Mouse (Mus musculus): Measurements from ENCODE around the gene Ptprr.

Ptprr gene

DNA sequence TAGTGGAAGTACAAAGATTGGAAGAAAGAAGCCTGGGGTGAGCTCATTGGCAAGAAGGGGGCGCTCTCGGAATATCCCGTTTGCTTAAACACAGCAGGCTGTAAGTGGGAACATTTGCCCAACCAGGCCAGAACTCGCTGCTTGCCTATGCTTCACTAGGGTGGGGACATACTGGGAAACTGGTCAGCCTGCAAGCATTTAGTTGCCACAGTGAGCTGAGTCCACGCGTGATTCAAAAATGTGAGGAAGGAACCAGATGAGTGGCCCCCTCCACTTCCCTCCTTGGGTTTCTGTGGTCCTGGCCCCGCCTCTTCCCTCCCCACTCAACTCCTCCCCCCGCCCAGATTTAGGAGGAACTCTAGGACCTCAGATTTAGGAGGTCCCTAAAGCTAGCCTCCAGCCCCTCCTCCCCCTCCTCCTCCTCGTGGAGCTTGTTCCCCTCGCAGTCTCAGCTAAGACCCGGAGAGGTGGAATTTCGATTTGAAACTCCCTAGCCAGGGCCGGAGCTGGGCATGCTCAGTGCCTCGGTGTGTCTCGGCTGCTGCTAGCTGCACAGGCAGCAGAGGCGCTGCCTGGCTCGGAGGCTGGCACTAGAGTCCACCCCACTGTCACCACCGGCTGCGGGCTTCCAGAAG lies at the start of gene Ptprr:
TSS of gene Ptprr (plus strand) at position 369 of the 635 bp plus-strand sequence.
- ATAC-seq (ENCODE audit: low TSS enrichment): peak; percentile 89

DNA sequence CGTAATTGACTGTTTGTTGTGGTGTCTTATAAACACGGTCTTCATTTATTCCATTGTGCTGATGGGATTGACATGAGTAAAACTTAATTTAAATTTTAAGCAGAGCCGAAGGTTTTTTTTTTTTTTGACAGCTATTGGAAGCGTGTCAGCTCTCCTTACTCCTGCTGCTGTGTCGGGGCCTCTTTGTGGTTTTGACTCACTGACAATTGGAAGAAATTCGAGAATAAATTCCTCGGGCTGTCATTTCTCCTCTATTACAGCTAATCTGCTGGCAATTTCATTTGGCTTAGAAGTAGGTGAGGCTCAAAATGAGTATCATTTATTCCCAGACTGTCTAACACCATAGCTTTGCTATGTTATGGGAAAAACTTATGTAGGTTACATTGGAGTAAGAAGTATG lies 41.7 kb upstream of the Ptprr start:
- no peak for ATAC-seq (ENCODE audit: low TSS enrichment)

DNA sequence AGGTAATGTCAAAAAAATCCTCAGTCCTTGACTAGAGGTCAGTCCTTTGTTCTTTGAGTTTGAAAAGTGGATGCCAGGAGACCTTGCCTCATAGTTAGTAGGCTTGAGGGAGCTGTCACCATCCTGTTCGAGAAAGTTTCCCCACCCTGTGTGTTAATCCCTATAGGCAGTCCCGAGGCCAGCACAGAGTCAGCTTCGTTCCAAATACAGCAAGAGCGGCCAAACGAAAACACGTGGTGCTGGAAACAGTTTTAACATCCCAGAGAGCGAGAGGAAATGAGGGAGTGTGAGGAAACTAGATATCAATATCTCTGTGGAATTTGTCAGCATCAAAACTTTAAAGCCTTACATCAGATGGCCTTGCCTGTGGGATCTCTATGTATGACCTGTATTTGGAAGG lies 39.0 kb upstream of the Ptprr start:
- no peak for ATAC-seq (ENCODE audit: low TSS enrichment)

DNA sequence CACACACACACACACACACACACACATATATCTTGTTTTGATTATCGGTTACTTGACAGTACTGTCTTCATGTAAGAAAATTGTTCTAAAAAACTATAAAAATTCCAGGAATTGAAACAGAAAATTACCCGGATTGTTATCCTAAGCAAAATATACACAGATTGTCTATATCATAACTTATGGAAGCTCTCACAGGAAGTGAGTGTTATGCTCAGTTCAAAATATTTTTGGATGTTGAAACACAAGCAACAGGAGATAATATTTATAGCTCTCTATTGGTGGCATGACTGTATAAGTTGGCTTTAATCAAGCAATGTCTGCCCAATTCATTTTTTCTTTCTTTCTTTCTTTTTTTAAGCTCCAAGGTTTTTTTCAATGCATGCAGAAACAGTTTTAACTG lies 38.0 kb upstream of the Ptprr start:
- ATAC-seq (ENCODE audit: low TSS enrichment): no peak

DNA sequence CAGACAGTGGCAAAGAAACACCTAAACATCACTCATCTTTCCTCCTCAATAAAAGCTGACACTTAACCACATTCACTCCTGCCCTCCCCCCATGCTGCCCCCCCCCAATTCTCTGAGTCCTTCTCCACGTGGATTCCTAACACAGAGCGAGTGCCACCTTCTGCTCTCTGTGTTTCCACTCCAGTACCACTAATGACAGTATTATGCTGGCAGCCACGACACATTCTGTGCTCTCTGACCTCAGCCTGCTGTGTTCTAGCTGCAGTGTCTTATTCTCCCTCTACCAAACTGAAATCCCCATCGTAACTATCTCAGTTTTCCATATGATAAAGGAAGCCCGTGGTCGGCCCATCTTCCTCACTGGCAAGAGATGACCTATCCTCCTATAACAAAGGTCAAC lies 33.7 kb upstream of the Ptprr start:
- ATAC-seq (ENCODE audit: low TSS enrichment): no peak

DNA sequence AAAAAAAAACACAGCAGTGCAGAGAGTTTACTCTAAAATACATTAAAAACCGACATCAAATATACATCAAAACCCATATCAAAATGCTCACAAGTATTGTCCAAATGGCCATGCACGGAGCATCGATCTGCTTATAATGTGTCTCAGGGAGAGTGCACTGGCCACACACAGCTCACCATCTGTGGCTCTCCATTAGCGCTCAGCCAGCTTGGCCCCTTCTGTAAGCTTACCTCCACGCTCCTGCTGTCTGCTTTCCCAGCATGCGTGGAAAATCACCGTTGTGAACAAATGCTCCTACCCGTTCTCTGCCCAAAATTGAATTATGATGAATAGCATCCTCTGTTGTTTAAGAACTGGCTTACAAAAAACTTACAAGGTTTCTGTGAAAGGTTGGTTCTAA lies 16.2 kb upstream of the Ptprr start:
- ATAC-seq (ENCODE audit: low TSS enrichment): no peak

DNA sequence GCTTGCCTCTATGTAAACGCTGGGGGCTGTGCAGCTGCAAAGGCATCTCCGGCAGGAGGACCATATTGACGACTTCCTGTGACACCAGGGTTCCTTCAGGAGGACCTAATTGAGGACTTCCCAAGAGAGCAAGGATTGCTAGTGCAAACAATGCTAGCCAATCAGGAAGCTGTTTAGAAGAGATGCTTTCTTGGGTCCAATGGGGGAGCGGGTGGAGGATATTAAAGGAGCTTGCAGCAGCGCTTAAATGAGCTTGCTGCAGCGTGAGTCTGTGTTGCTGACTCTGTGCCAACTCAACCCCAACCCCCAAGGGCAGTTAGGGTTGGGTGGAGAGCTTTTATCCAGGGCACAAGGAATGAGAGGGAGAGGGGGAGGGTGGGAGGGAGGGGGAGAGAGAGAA lies 11.3 kb upstream of the Ptprr start:
- peak; percentile 65 for ATAC-seq (ENCODE audit: low TSS enrichment)

DNA sequence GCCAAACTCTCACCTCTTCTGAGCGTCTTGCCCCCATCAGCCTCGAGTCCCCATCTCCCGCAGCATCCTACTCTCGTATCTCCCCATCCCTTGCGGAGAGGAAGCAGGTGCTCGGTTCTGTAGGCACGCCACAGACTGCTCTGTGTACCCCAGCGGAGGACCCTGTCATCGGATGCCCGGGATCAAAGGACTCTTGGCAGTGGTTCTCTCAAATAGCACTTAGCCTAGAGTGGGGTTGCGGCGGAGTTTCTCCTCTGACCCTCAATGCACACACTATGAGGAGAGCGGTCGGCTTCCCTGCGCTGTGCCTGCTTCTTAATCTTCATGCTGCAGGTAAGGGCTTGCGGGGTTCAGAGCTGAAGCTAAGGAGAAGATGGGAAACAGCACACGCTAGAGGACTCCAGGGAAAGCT lies 473 bp downstream of the Ptprr start:
- peak; percentile 55 for ATAC-seq (ENCODE audit: low TSS enrichment)

DNA sequence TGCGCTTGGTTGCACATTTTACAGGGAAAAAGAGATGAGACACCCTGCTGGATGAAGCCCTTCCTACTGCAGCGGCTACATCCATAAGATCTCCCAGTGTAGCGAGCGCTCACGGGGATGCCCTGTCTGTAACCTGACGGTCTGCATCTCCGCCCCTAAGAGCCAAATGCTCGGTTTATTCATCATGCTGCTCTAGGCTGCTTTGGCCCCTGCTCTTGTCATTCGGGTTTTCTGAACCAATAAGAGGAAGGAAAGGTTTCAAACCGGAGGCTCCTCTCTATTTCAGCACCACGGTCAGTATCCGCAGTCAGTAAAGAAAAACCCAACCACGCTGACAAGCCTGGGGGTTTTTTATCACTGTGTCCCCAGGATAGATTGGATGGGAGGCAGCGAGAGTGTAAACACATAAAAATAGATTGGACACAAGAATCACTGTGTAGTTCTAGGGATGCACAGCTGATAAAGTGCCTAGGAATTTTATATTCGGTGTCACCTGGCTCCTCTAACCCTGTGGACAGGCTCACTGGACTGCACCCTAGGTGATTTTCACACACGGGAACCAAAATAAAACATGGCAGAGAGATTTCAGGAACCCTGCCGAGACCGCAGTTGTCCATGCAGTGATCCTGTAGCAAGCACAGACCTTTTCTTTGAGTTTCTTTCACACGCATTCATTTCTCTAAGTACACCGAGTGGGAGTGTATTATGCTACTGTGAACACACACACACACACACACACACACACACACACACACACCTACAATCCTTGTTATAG lies 1.3 kb downstream of the Ptprr start:
- peak; percentile 67 for ATAC-seq (ENCODE audit: low TSS enrichment)

DNA sequence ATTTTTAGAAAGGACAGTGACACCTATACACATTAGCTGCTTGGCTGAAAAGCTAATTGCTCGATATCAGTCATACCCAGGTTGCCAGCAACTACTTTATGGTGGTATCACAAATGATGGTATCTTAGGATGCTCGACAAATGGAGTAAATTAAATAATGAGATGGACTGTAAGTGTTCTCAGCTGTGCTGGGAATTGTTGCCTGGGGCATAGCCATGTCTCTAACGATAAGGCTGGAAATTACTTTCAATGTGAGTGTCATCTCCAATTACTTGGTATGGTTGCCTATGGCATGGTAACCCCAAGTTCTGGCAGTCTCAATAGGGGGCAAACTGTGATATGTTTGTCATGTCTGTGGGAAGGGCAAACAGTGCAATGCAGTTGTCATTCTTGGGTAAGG lies 3.1 kb downstream of the Ptprr start:
- ATAC-seq (ENCODE audit: low TSS enrichment): no peak

DNA sequence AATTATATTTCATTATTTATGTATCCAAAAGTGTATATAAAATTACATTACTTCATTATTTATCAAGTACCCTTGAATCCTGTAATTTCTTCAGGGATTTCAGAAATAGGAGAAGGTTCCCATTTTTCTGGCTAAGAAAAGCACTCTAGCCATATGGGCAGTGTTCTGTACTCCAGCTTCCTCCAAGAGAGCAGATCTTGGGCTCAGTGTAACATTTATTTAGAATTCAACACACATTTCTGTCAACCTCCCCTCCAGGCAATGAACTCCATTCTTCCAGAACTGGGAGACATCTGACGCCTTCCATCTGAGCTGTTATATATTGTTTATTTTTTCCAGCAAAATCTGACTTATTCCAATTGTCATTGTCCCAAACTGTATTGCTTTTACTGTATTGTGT lies 20.1 kb downstream of the Ptprr start:
- peak; percentile 90 for ATAC-seq (ENCODE audit: low TSS enrichment)

DNA sequence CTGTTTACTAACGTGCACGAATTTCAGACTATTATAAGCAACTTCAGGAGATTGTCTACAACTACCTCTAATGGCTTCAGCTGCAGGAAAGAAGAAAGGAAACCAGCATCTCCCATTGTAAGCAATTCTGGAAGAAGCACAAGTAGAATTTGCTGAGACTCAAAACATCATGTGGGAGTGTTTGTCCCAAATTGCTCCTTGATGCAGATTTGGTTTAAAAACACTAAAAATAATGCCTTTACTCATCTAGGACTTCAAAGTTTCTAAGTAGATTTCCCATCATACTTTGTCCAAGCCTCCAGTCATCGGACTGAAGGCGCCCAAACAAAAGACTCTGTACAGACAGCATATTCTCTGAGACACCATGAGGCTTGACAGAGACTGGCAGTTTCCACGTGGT lies 57.9 kb downstream of the Ptprr start:
- ATAC-seq (ENCODE audit: low TSS enrichment): peak; percentile 88

DNA sequence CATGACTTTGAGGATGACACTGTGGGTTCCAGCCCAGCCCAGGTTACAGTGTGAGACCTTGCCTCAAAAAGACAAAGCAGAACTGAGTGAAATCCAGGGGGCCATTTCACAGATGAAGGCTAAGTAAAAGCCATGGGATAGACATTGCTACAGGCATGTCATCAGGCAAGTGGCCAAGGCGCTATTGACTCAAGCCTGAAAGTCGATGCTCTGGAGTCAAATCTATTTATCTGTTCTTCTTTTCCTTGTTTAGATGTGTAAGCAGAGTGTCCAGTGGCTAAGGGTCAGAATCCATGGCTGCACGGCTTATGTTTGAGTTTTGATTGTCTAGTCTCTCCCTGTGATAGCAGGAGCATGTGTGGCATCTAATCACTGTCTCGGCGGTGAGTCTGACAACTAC lies 60.6 kb downstream of the Ptprr start:
- no peak for ATAC-seq (ENCODE audit: low TSS enrichment)

DNA sequence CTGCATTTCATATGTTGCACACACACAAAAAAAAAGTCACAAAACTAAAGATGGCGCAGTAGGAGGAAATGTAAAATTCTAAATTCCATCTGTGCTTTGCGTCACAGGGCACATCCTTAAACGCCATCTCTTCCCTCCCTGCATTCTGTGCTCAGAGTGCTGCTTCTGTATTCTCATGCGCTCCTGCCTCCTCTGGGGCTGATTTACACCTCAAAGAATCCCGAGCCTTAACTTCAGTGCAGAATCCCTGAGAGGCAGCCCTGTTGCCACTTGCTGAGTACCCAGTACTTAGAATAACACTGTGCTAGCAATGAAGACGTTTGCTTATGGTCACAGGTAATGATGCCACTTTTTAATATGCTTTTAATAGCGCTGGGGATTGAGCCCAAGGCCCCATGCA lies 61.4 kb downstream of the Ptprr start:
- ATAC-seq (ENCODE audit: low TSS enrichment): no peak

DNA sequence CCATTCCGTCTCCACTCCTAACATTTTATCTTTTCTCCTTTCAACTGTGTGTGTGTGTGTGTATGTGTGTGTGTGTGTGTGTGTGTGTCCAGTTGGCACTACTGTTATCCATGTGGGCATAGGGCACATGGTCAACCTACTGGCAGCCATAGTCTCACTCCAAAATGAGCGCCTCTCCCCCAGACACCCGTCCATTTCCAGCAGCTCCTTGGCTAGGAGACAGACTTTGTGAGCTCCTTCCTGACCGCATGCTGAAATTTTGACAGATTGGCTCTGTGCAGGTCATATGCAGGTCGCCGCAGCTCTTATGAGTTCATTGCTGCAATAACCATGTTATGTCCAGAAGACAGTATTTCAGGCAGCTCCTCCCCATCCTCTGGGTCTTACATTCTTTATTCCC lies 62.8 kb downstream of the Ptprr start:
- ATAC-seq (ENCODE audit: low TSS enrichment): no peak

DNA sequence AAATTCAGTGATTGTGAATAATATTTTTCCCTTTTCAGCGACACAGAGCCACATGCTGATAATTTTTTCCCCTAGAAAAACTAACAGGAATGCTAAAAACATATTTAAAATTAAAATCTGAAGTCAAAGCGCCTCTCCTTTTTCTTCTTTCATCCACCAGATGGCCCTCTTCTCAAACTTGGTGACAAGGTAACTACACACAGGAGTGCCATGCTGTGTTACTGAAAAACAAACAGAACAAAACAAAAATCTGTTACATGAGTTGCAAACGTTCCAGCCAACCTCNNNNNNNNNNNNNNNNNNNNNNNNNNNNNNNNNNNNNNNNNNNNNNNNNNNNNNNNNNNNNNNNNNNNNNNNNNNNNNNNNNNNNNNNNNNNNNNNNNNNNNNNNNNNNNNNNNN lies 66.0 kb downstream of the Ptprr start:
- peak; percentile 41; the same call in 1 of the 2 replicates for ATAC-seq (ENCODE audit: low TSS enrichment)

DNA sequence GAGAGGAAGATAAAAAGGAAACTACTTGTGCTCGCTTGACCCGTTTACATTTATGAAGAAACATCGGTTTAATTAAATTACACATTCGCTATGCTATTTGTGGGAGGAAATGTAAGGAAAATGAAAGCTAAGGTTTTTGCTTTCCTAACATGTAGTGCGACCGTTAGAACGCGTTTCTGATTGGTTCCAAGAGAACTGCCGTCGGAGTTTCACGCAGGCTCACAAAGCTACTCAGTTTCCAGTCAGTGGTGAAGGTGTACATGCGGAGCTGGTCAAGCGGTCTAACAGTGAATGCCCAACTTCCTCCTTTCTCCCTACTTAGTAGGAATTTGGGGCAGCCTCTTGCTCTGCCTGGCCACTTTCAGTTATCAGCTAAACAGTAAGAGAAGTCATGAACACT lies 78.5 kb downstream of the Ptprr start:
- ATAC-seq (ENCODE audit: low TSS enrichment): no peak

DNA sequence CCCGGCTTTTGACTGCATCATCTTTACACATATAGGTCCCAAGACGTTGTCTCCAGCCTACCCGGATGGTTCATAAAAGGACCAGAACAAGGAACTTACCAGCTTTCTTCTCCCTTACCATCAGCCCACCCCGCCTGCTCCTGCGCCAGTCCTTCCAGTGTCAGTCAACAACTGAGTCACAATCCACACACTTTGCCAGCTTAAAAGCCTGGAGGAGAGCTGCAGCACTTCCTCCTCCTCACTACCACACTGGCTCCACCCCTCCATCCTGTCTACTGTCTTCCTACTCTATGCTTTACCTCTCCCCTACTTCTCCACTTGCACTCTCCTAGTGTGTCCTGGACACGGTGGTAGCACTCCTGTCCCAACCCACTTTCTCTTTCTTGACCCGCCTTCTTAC lies 80.5 kb downstream of the Ptprr start:
- ATAC-seq (ENCODE audit: low TSS enrichment): peak; percentile 84

DNA sequence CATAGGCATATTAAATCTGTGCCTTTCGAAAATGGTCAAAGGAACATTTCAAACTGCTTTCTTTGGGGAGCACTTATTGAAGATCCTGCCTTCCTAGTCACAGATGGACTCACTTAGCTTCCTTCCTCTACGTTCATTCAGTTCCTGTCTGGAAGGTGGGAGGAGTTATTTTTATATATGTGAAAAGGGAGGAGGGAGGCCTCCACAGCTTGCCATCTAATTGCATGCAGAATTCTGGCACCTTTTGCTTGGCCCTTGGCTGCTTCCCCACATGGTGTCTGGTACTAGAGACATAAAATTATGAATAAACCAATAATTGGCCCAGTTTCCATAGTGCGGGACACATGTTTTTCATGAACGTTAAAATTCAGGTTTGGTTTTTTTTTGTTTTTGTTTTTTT lies 90.2 kb downstream of the Ptprr start:
- ATAC-seq (ENCODE audit: low TSS enrichment): peak; percentile 94

DNA sequence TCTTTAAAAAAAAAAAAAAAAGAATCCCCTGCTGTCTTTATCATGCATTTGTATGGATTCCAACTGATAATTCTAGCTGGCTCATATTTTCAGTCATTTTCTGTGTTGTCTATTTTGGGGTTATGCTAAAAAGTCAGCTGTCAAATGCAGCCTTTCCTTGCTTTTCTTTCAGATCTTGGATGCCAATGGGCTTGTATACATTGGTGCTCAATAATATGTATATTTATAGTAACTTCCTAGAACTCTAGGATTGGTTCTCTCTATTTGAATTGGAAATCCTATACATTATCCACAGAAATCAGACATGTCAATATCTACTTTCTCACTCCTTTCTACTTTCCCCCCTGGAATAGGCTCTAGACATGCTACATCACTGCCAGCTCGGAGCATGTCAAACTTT lies 90.7 kb downstream of the Ptprr start:
- ATAC-seq (ENCODE audit: low TSS enrichment): no peak

DNA sequence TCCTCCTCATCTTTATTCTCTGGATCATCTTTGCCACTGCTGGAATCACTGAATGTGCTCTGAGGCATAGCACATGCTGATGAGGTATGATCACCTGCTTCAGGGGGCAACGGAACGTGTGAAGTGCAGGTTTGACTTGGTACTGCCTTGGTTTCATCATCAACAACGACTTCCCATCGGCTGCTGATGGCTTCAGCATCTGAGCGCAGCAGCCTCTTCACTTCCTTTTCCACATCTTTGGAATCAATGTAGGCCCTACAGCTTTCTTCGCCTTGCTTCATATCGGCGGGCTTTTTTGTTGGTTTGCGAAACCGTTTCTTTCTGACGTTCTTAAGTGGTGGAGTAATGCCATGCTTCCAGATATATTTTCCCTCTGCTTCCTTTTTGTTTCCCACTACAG lies 94.9 kb downstream of the Ptprr start:
- ATAC-seq (ENCODE audit: low TSS enrichment): no peak

DNA sequence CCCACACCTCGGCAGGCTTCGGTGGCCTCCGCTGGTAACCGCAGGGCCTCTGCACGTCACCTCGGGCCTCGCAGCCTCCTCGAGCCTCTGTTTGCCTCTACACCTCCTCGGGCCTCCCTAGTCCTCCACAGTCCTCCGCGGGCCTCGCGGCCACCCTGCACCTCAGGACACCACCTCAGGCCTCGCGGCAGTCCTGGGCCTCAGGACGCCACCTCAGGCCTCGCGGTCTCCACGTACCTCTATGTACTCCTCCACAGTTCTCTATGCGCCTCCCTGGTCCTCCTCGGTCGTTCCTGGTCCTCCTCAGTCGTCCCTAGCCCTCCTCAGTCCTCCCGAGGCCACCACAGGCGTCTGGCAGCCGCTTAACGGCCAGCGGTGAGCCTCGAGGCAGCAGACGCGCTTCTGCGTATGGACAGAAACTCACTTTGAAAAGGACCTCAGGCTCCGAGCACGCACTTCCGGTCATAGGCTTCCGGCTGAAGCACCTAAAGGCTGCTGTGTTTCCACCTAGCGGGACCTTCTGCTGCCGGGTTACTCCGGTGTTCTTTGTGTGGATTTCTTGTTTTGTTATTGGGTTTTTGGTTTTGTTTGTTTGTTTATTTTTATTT lies 96.0 kb downstream of the Ptprr start, which contains the start of gene 4933416C03Rik:
TSS of gene 4933416C03Rik (minus strand) at position 51 of the 608 bp plus-strand sequence.
- no peak for ATAC-seq (ENCODE audit: low TSS enrichment)

Data from frontal cortex, adult (tissue).